Mouse (Mus musculus) heart, postnatal 25 days (tissue): ENCODE data around the gene Becn1. TPM values are rescaled to one million over a fixed set of nuclear protein-coding genes. Genes with fewer than 3 reads are reported as not detected.

Experiments
- DNase-seq: peaks from one replicate; pipeline ENCODE4 v3.0.0; 2022; ENCODE audit warnings: low spot score
- intact Hi-C: fragments of 180-260 bp; cut with DNase I; formaldehyde crosslinking; loops from one replicate; pipeline ENCODE4 v1.15.1; 2025
- total RNA-seq, 2 experiments: library from RNA; stranded (reverse); gene quantifications; 2 replicates each; pipeline ENCODE4 v1.2.3; 2021

Becn1 gene
- total RNA-seq, 2 experiments from 2014 or later, result 92.8 to 102 TPM

- DNase-seq, result no peak
- intact Hi-C loops, result no loop called here
Observed at GRCm38 (mm10) chr11:101316501-101316917, 14.4 kb upstream of the Becn1 start.

DNA sequence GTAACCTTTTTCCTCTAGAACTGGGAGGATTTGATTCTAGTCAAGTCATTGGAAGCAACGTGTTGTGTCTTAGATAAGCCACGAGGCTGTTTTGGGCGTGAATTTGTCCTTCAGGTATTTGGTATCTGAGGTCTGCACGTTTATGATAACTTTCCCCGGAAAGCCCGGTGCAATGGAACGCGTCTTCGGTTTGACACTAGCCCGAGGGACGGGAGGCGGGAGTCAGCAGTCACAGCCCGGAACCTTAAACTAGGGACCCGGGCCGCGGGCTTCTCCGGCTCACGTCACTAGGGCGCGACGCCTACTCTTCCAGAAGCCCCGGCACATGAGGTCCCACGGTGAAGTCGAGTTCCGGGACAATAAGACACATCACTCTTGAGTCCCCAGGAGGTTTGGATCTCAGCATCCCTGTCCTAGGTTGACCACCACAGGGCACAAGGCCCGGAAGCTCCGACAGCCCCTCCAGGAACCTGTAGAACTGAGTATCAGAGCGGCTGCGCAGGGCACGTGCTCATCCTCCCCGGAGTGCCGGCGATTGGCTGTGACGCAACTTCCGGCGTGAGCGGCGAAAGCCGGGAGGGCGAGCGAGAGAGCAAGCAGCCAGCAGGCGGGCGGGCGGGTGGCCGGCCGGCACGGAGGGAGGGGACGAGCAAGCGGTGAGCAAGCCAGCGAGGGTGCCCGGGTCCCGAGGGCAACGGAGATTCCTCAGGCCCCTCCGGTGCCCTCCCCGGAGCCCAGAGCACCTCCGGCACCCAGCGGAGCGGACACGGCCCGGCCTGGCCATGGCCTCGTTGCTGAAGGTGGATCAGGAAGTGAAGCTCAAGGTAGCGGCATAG is 13.8 kb upstream of the Becn1 start, which contains the start of gene Psme3:
Gene Psme3, plus strand, starts transcription at position 549 of the 836 bp plus-strand sequence.
- intact Hi-C loops, result no loop called here
- DNase-seq, result peak; percentile 89

DNA sequence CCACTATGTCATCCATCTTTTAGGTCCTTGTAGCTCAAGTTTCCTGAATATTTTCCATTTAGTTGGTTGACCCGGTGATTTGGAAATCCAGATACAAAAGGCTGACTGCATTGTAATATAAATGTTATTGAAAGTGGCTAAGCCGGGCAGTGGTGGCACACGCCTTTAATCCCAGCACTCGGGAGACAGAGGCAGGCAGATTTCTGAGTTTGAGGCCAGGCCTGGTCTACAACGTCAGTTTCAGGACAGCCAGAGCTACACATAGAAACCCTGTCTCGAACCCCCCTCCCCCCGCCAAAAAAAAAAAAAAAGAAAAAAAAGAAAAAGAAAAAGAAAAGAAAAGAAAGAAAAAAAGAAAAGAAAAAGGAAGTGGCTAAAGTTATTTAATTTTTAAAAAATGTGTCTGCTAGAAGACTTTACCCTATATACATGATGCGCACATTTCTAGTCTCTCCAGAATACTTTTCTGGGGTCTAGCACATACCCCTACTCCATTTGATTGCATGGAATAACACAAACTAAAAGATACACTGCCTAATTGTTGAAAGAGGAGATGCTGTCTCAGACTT is 13.1 kb upstream of the Becn1 start:
- DNase-seq, result no peak
- intact Hi-C loops, result no loop called here

GRCm38 (mm10) chr11:101314567-101314966 is 12.5 kb upstream of the Becn1 start:
- DNase-seq, result no peak
- intact Hi-C loops, result no loop called here

GRCm38 (mm10) chr11:101312150-101312549 is 10.1 kb upstream of the Becn1 start:
- intact Hi-C loops, result no loop called here
- no peak for DNase-seq

- no peak for DNase-seq
- intact Hi-C loops, result no loop called here
Observed at GRCm38 (mm10) chr11:101311083-101311482, 9.0 kb upstream of the Becn1 start.

DNA sequence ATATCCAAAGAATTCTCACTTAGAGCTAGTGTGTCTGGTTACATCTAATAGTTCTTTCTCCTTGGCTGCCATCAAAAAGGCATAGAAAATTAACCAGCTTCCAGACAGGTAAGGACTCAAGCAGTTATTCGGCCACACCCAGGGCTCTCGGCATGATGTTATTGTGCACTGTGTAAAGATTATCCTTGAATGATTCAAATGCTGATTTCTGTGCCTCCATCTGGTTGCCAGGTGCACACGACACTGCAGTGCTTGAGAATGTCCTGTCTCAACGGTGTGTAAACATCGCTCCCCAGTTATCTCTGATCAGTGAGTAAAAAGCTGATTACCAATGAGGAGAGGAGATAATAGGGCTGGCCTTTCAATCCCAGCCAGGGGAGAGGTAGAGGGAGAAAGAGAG is 5.7 kb upstream of the Becn1 start:
- intact Hi-C loops, result no loop called here
- no peak for DNase-seq

DNA sequence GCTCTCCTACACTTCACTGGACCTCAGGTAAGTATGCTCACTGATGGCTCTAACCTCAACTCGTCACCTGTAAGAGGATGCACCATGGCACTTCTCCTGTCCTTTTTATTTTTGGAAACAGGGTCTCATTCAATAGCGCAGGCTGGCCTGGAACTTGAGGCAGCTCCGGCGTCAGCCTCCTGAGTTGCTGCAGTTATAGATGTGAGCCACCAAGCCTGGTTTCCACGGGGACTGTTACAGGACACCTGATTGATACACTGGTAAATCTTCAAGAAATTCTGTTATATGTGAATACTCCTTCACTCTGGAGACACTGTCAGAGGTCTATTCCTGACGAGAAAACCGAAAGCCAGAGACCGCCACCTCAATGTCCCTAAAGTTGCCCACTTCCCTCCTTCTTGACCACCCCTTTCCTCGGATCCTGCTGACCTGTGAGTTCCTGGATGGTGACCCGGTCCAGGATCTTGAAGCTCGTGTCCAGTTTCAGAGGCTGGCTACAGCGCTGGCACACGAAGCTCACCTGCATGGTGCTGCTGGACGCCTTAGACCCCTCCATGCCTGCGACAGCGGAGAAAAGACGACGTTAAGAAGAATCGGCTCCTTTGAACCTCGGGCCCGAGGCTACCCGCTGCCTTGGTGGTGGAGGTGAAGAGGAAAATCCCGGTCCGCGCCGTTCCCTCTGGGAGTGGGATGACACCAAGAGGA is 635 bp downstream of the Becn1 start:
- DNase-seq, result no peak
- intact Hi-C loops, result loop anchor here (1.0 to 2.0 kb wide), 2 partner anchors 49 to 89 kb away; partner anchors contain the start of gene Vps25

GRCm38 (mm10) chr11:101300881-101301280 is 1.2 kb downstream of the Becn1 start:
- intact Hi-C loops, result loop anchor here (2.0 kb wide), 1 partner anchor 48 kb away; the partner anchor contains the start of gene Vps25
- no peak for DNase-seq

DNA sequence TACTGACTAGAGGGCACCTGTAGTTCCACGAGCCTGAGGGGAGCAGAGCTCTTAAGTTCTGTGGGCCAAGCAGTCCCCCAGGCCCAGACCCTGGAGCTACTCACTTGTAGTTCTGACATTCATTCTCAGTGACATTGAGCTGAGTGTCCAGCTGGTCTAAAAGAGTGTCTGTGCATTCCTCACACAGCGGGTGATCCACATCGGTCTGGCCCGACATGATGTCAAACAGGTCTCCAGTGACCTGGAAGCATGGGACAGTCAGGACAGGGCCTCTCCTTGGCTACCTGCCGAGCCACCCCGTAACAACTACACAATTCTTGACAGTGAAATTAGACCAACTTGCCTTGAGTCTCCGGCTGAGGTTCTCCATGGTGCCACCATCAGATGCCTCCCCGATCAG is 6.9 kb downstream of the Becn1 start:
- intact Hi-C loops, result loop anchor here (10.0 kb wide), 1 partner anchor 190 kb away; no protein-coding TSS in a partner anchor

DNA sequence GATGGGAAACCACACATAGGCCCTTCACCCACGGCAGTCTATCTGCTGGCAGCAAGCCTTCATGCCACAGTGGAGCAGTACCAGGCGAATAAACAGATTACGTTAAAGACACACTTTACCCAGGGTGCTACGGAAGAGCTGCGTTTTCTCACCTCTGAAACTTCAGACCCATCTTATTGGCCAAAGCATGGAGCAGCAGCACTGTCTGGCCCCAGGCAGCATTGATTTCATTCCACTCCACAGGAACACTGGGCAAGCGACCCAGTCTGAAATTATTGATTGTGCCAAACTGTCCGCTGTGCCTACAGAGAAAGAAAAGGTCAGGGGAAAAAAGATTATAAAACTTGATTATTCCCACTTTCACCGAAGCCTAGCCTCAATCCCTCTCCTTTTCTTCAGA is 10.9 kb downstream of the Becn1 start:
- intact Hi-C loops, result loop anchor here (10.0 kb wide), 1 partner anchor 186 kb away; no protein-coding TSS in a partner anchor

More for the DNA sequence above, 6.9 kb downstream of the Becn1 start:
- no peak for DNase-seq

GRCm38 (mm10) chr11:101287306-101287705 is 14.8 kb downstream of the Becn1 start:
- intact Hi-C loops, result no loop called here

More for the DNA sequence above, 10.9 kb downstream of the Becn1 start:
- DNase-seq, result no peak

GRCm38 (mm10) chr11:101283805-101284204 is 18.3 kb downstream of the Becn1 start:
- intact Hi-C loops, result no loop called here

More at GRCm38 (mm10) chr11:101287306-101287705, 14.8 kb downstream of the Becn1 start:
- no peak for DNase-seq

GRCm38 (mm10) chr11:101282896-101283295 is 19.2 kb downstream of the Becn1 start:
- intact Hi-C loops, result no loop called here
- DNase-seq, result no peak

More at GRCm38 (mm10) chr11:101283805-101284204, 18.3 kb downstream of the Becn1 start:
- no peak for DNase-seq

GRCm38 (mm10) chr11:101280837-101281236 is 21.2 kb downstream of the Becn1 start:
- intact Hi-C loops, result no loop called here
- DNase-seq, result no peak

GRCm38 (mm10) chr11:101279193-101279569 is 22.9 kb downstream of the Becn1 start:
- no peak for DNase-seq
- intact Hi-C loops, result loop anchor here (2.0 kb wide), 1 partner anchor 18 kb away; the partner anchor contains the start of gene Wnk4

GRCm38 (mm10) chr11:101278223-101279192 is 23.6 kb downstream of the Becn1 start, which contains the start of the genes Cntd1 and Coa3:
TSS of gene Cntd1 (plus strand) at chr11:101279012.
TSS of gene Coa3 (minus strand) at chr11:101279114.
- peak; percentile 71 for DNase-seq
- intact Hi-C loops, result loop anchor here (2.0 kb wide), 1 partner anchor 18 kb away; the partner anchor contains the start of gene Wnk4

DNA sequence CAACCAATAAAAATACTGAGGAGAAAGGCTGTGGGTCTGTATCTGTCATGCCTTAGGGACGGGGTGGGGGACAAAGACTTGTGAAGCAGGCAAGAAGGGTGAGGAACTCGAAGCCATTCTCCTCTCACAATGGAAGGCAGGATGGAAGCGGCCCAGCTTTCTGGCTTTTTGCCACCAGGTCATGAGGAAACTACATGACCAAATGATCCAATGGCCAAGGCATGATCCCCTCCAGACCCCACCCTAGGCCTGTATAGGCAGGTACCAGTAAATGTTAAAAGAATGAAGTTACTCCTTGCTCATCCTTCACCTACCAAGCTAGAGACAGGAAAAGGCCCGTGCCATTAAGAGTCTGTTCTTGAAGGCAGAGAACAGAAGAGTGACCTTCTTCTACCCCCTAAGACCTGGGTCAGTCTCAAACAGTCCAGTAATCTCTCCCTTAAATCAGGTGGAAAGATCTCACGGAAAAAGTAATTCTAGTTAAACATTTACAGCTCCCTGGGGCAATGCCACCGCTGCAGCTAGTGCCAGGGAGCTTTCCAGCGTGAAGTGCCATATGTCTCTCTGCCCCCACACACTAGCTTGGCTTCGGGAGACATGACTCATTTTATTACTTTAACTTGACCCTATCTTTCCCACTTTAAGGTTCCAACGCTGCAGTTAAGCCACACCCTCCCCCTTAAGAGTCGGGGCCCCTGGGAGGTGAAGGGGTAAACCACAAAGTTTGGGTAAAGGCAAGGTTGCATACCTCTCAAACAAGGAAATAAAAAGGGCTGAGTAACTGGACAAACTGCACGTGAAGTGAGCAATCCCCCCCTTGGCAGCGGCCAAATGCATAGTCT is 24.5 kb downstream of the Becn1 start:
- DNase-seq, result no peak
- intact Hi-C loops, result loop anchor here (2.0 kb wide), 1 partner anchor 17 kb away; the partner anchor contains the start of gene Wnk4
